Mouse (Mus musculus): ENCODE measurements around the gene Pygm. TPM values are rescaled to one million over a fixed set of nuclear protein-coding genes. Genes with fewer than 3 reads are reported as not detected.
A peak's percentile ranks its signal among the peaks of the same experiment; 100 is the strongest.

Pygm gene
- polyA plus RNA-seq, 1 experiment, result 3.7 TPM

GRCm38 (mm10) chr19:6384954-6385353 is 755 bp downstream of the Pygm start:
- peaks cover 6% of the 10 kb centered on the region for H3K4me1 ChIP-seq (ENCODE audit: control insufficient read depth, insufficient read depth, low read length)
- no peak for TF ChIP-seq POLR2A (IDR thresholded peaks at IDR 0.05; ENCODE audit: borderline replicate concordance, control insufficient read depth, low read depth, low read length)
- TF ChIP-seq CTCF (IDR thresholded peaks at IDR 0.05; ENCODE audit: control insufficient read depth, insufficient read depth, low read length), result no peak
- no peak overlapping the region for H3K4me3 ChIP-seq (replicated peaks; ENCODE audit: control insufficient read depth, low read depth, low read length)
- H3K27ac ChIP-seq (ENCODE audit: control insufficient read depth, insufficient read depth, low read depth, low read length, poor library complexity), result no peak overlapping the region
- WGBS, result 62% methylated on average over 11 of the region's 11 CpGs

GRCm38 (mm10) chr19:6385419-6385818 is 1.2 kb downstream of the Pygm start:
- TF ChIP-seq POLR2A (IDR thresholded peaks at IDR 0.05; ENCODE audit: borderline replicate concordance, control insufficient read depth, low read depth, low read length), result no peak
- TF ChIP-seq CTCF (IDR thresholded peaks at IDR 0.05; ENCODE audit: control insufficient read depth, insufficient read depth, low read length), result no peak
- Histone ChIP-seq H3K27ac (ENCODE audit: control insufficient read depth, insufficient read depth, low read depth, low read length, poor library complexity) (no peak overlapping the region), H3K4me3 (replicated peaks; ENCODE audit: control insufficient read depth, low read depth, low read length) (no peak overlapping the region), H3K4me1 (ENCODE audit: control insufficient read depth, insufficient read depth, low read length) (peaks cover 6% of the 10 kb centered on the region)
- 82% methylated on average over 5 of the region's 5 CpGs for WGBS

GRCm38 (mm10) chr19:6385821-6386220 is 1.6 kb downstream of the Pygm start:
- no peak overlapping the region for H3K4me3 ChIP-seq (replicated peaks; ENCODE audit: control insufficient read depth, low read depth, low read length)
- 73% methylated on average over 7 of the region's 7 CpGs for WGBS
- H3K4me1 ChIP-seq (ENCODE audit: control insufficient read depth, insufficient read depth, low read length), result peaks cover 6% of the 10 kb centered on the region
- TF ChIP-seq POLR2A (IDR thresholded peaks at IDR 0.05; ENCODE audit: borderline replicate concordance, control insufficient read depth, low read depth, low read length), result no peak
- TF ChIP-seq CTCF (IDR thresholded peaks at IDR 0.05; ENCODE audit: control insufficient read depth, insufficient read depth, low read length), result no peak
- H3K27ac ChIP-seq (ENCODE audit: control insufficient read depth, insufficient read depth, low read depth, low read length, poor library complexity), result no peak overlapping the region

- Histone ChIP-seq H3K27ac (ENCODE audit: control insufficient read depth, insufficient read depth, low read depth, low read length, poor library complexity) (no peak overlapping the region), H3K4me1 (ENCODE audit: control insufficient read depth, insufficient read depth, low read length) (peaks cover 6% of the 10 kb centered on the region), H3K4me3 (replicated peaks; ENCODE audit: control insufficient read depth, low read depth, low read length) (no peak overlapping the region)
- WGBS, result 69% methylated on average over 9 of the region's 9 CpGs
- TF ChIP-seq CTCF (IDR thresholded peaks at IDR 0.05; ENCODE audit: control insufficient read depth, insufficient read depth, low read length) (no peak), POLR2A (IDR thresholded peaks at IDR 0.05; ENCODE audit: borderline replicate concordance, control insufficient read depth, low read depth, low read length) (no peak)
These were observed 2.0 kb downstream of the Pygm start for GRCm38 (mm10) chr19:6386234-6386633.

GRCm38 (mm10) chr19:6388006-6388405 is 3.8 kb downstream of the Pygm start:
- Histone ChIP-seq H3K4me1 (ENCODE audit: control insufficient read depth, insufficient read depth, low read length) (peaks cover 6% of the 10 kb centered on the region), H3K27ac (ENCODE audit: control insufficient read depth, insufficient read depth, low read depth, low read length, poor library complexity) (no peak overlapping the region), H3K4me3 (replicated peaks; ENCODE audit: control insufficient read depth, low read depth, low read length) (no peak overlapping the region)
- WGBS, result 58% methylated on average over 13 of the region's 13 CpGs
- TF ChIP-seq POLR2A (IDR thresholded peaks at IDR 0.05; ENCODE audit: borderline replicate concordance, control insufficient read depth, low read depth, low read length), result no peak

GRCm38 (mm10) chr19:6389803-6390202 is 5.6 kb downstream of the Pygm start:
- H3K4me3 ChIP-seq (replicated peaks; ENCODE audit: control insufficient read depth, low read depth, low read length), result peak overlapping the region; percentile 68
- WGBS, result 8% methylated on average over 16 of the region's 16 CpGs
- H3K4me1 ChIP-seq (ENCODE audit: control insufficient read depth, insufficient read depth, low read length), result peaks cover 5% of the 10 kb centered on the region
- TF ChIP-seq POLR2A (IDR thresholded peaks at IDR 0.05; ENCODE audit: borderline replicate concordance, control insufficient read depth, low read depth, low read length) (0 out of 2 replicates have a peak, but pooled peaks have one; percentile 24), CTCF (IDR thresholded peaks at IDR 0.05; ENCODE audit: control insufficient read depth, insufficient read depth, low read length) (no peak)
- H3K27ac ChIP-seq (ENCODE audit: control insufficient read depth, insufficient read depth, low read depth, low read length, poor library complexity), result no peak overlapping the region

- H3K4me3 ChIP-seq (replicated peaks; ENCODE audit: control insufficient read depth, low read depth, low read length), result no peak overlapping the region
- 68% methylated on average over 6 of the region's 6 CpGs for WGBS
- TF ChIP-seq POLR2A (IDR thresholded peaks at IDR 0.05; ENCODE audit: borderline replicate concordance, control insufficient read depth, low read depth, low read length) (no peak), CTCF (IDR thresholded peaks at IDR 0.05; ENCODE audit: control insufficient read depth, insufficient read depth, low read length) (no peak)
- H3K4me1 ChIP-seq (ENCODE audit: control insufficient read depth, insufficient read depth, low read length), result peaks cover 5% of the 10 kb centered on the region
- H3K27ac ChIP-seq (ENCODE audit: control insufficient read depth, insufficient read depth, low read depth, low read length, poor library complexity), result no peak overlapping the region
These were observed 6.1 kb downstream of the Pygm start for GRCm38 (mm10) chr19:6390251-6390650.

- no peak overlapping the region for H3K4me3 ChIP-seq (replicated peaks; ENCODE audit: control insufficient read depth, low read depth, low read length)
- H3K4me1 ChIP-seq (ENCODE audit: control insufficient read depth, insufficient read depth, low read length), result peaks cover 7% of the 10 kb centered on the region
- TF ChIP-seq CTCF (IDR thresholded peaks at IDR 0.05; ENCODE audit: control insufficient read depth, insufficient read depth, low read length) (peak; percentile 45), POLR2A (IDR thresholded peaks at IDR 0.05; ENCODE audit: borderline replicate concordance, control insufficient read depth, low read depth, low read length) (no peak)
- no peak overlapping the region for H3K27ac ChIP-seq (ENCODE audit: control insufficient read depth, insufficient read depth, low read depth, low read length, poor library complexity)
- 49% methylated on average over 14 of the region's 14 CpGs for WGBS
These were observed 8.7 kb downstream of the Pygm start for GRCm38 (mm10) chr19:6392743-6393393.

GRCm38 (mm10) chr19:6393637-6394036 is 9.4 kb downstream of the Pygm start:
- no peak overlapping the region for H3K4me3 ChIP-seq (replicated peaks; ENCODE audit: control insufficient read depth, low read depth, low read length)
- peaks cover 7% of the 10 kb centered on the region for H3K4me1 ChIP-seq (ENCODE audit: control insufficient read depth, insufficient read depth, low read length)
- WGBS, result 78% methylated on average over 16 of the region's 16 CpGs
- no peak overlapping the region for H3K27ac ChIP-seq (ENCODE audit: control insufficient read depth, insufficient read depth, low read depth, low read length, poor library complexity)
- TF ChIP-seq POLR2A (IDR thresholded peaks at IDR 0.05; ENCODE audit: borderline replicate concordance, control insufficient read depth, low read depth, low read length) (no peak), CTCF (IDR thresholded peaks at IDR 0.05; ENCODE audit: control insufficient read depth, insufficient read depth, low read length) (no peak)

Measured in bone marrow, adult 2 months (tissue).